Mouse (Mus musculus): Measurements from ENCODE around the gene Itsn1.

GRCm38 (mm10) chr16:91736046-91736816 lies 7.2 kb downstream of the Itsn1 start:
- TF ChIP-seq CTCF (IDR thresholded peaks at IDR 0.05; ENCODE audit: insufficient read depth, low read length): no peak
- no peak for TF ChIP-seq POLR2A (IDR thresholded peaks at IDR 0.05; ENCODE audit: borderline replicate concordance, extremely low read depth, low read depth, low read length)
